Comparison of ENCODE assay signal across 7 mouse cellular contexts in the genomic region with DNA sequence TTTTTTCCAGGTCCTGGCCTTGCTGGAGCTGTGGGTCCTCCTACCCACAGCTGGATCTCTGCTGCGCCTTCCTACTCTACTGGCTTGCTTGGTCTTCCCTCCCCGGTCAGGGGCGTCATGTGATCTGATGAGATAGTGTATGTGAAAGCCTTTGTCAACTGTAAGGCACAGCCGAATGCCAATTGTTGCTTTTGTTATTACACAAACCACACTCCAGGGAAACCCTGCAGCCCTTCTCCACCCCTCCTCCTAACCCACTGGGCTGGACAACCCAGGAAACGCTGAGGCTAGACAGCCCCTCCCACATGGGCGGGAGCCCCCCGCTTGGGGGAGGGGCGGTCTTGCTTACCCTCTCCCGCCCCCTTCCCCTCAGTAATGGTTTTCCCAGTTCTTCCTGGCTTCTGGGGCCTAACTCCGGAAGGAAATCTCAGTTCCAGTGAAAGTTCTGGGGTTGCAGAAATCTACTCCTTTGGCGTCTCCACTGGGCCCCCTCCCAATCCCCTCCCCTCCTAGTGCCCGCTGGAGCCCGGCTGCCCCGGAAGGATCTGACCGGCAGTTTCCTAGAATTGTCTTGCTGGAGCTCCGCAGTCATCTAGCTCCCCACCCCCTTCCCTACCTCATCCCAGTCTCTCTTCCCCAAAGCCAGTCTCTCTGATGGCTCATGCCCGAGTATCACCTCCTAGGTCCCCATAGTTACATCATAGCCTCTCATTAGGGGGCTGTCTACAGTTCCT. TPM values are rescaled to one million over a fixed set of nuclear protein-coding genes. Genes with fewer than 3 reads are reported as not detected.
DNase-seq lines count a peak whose midpoint lies in the region; ATAC-seq lines count a peak whose summit lies in the region.

No protein-coding gene starts in this region.

- peak; percentile 88 for DNase-seq in adrenal gland, adult 8-10 months
- DNase-seq in embryo, embryonic 11 days, result peak; percentile 97
- peak; percentile 85 for DNase-seq in gonadal fat pad, adult 2 months (ENCODE audit: low read depth)
- peak; percentile 59 to 62 for DNase-seq in left cerebral cortex, postnatal 14 days (ENCODE audit: low spot score in 2 of 2)
- DNase-seq in right cerebral cortex, postnatal 4 days, result peak; percentile 80

- H3K4me1 ChIP-seq in intestine, embryonic 15.5 days (replicated peaks), result peaks cover 23% of the 10 kb centered on the region

- under 1% methylated on average over 17 of the region's 17 CpGs for WGBS in intestine, embryonic 15.5 days

- intact Hi-C loops in left cerebral cortex, postnatal 14 days (cut with DNase I), result no loop called here

- H3K27ac ChIP-seq in intestine, embryonic 15.5 days, result peak overlapping the region; percentile 93

- H3K9ac ChIP-seq in intestine, embryonic 15.5 days, result peak overlapping the region; percentile 14; the same call in 1 of the 2 replicates

- peak; percentile 95 for ATAC-seq in intestine, embryonic 15.5 days
- peak; percentile 87 for ATAC-seq in megakaryocyte progenitor cell, adult 5-6 weeks (replicated peaks; ENCODE audit: poor library complexity)

- no peaks in the 10 kb centered on the region for H3K9me3 ChIP-seq in intestine, embryonic 15.5 days

- peak overlapping the region; percentile 55 for H3K4me2 ChIP-seq in intestine, embryonic 15.5 days (replicated peaks)

- no peaks in the 10 kb centered on the region for H3K27me3 ChIP-seq in intestine, embryonic 15.5 days (replicated peaks)

- H3K36me3 ChIP-seq in intestine, embryonic 15.5 days, result no peaks in the 10 kb centered on the region

- H3K4me3 ChIP-seq in intestine, embryonic 15.5 days (replicated peaks), result peak overlapping the region; percentile 22

RNA-seq across cellular contexts. Expression of gene Ints3, which starts 13.1 kb away (rescaled TPM):
- 100 to 1,000 TPM; 107 to 119 (median 110) TPM for total RNA-seq in adrenal gland, adult 8-10 months (2022)
- polyA plus RNA-seq in gonadal fat pad, adult 2 months (2012; rRNA removed), result 30.2 and 36.5 TPM in 2 replicates
- 28.6 and 29.8 TPM in 2 replicates for polyA plus RNA-seq in intestine, embryonic 15.5 days (2015; fragmentation: Nextera tagmentation; extraction: Ambion mirVana)
- total RNA-seq in left cerebral cortex, postnatal 14 days (2021), result 10 to 100 TPM; 61.4 to 65.3 TPM
- total RNA-seq in megakaryocyte progenitor cell, adult 5-6 weeks (2015), result 17.5 and 20.2 TPM in 2 replicates
- total RNA-seq in megakaryocyte progenitor cell, adult 5-6 weeks (2017), result 21.6 and 24.7 TPM in 2 replicates

RNA-seq across cellular contexts. Expression of gene Npr1, which starts 19.1 kb away (rescaled TPM):
- total RNA-seq in adrenal gland, adult 8-10 months (2022), result 100 to 1,000 TPM; 316 to 460 (median 368) TPM
- polyA plus RNA-seq in gonadal fat pad, adult 2 months (2012; rRNA removed), result 49.7 and 51.1 TPM in 2 replicates
- polyA plus RNA-seq in intestine, embryonic 15.5 days (2015; fragmentation: Nextera tagmentation; extraction: Ambion mirVana), result 5.7 and 6.2 TPM in 2 replicates
- 1 to 10 TPM; 3.4 TPM for total RNA-seq in left cerebral cortex, postnatal 14 days (2021)
- not detected in 2 replicates for total RNA-seq in megakaryocyte progenitor cell, adult 5-6 weeks (2015)
- total RNA-seq in megakaryocyte progenitor cell, adult 5-6 weeks (2017), result not detected in 2 replicates

RNA-seq across cellular contexts. Expression of gene Ilf2, which starts 29.4 kb away (rescaled TPM):
- 10 to 100 TPM; 58.9 to 75.2 (median 67.3) TPM for total RNA-seq in adrenal gland, adult 8-10 months (2022)
- polyA plus RNA-seq in gonadal fat pad, adult 2 months (2012; rRNA removed), result 30.6 and 34.0 TPM in 2 replicates
- 146 and 157 TPM in 2 replicates for polyA plus RNA-seq in intestine, embryonic 15.5 days (2015; fragmentation: Nextera tagmentation; extraction: Ambion mirVana)
- 10 to 100 TPM; 88.9 to 91.5 TPM for total RNA-seq in left cerebral cortex, postnatal 14 days (2021)
- total RNA-seq in megakaryocyte progenitor cell, adult 5-6 weeks (2015), result 120 and 136 TPM in 2 replicates
- total RNA-seq in megakaryocyte progenitor cell, adult 5-6 weeks (2017), result 204 and 227 TPM in 2 replicates

RNA-seq across cellular contexts. Expression of gene Snapin, which starts 44.3 kb away (rescaled TPM):
- total RNA-seq in adrenal gland, adult 8-10 months (2022), result 100 to 1,000 TPM in 1 of 4 experiments, 10 to 100 TPM in 3; 73.3 to 105 (median 83.4) TPM
- polyA plus RNA-seq in gonadal fat pad, adult 2 months (2012; rRNA removed), result 38.3 and 41.3 TPM in 2 replicates
- polyA plus RNA-seq in intestine, embryonic 15.5 days (2015; fragmentation: Nextera tagmentation; extraction: Ambion mirVana), result 69.8 and 74.0 TPM in 2 replicates
- total RNA-seq in left cerebral cortex, postnatal 14 days (2021), result 10 to 100 TPM; 44.6 to 50.7 TPM
- 41.2 and 42.1 TPM in 2 replicates for total RNA-seq in megakaryocyte progenitor cell, adult 5-6 weeks (2015)
- total RNA-seq in megakaryocyte progenitor cell, adult 5-6 weeks (2017), result 32.3 and 45.0 TPM in 2 replicates

RNA-seq across cellular contexts. Expression of gene Slc27a3, which starts 56.8 kb away (rescaled TPM):
- 100 to 1,000 TPM; 132 to 297 (median 196) TPM for total RNA-seq in adrenal gland, adult 8-10 months (2022)
- 7.4 and 9.4 TPM in 2 replicates for polyA plus RNA-seq in gonadal fat pad, adult 2 months (2012; rRNA removed)
- 10.6 and 12.4 TPM in 2 replicates for polyA plus RNA-seq in intestine, embryonic 15.5 days (2015; fragmentation: Nextera tagmentation; extraction: Ambion mirVana)
- total RNA-seq in left cerebral cortex, postnatal 14 days (2021), result 1 to 10 TPM; 5.1 to 6.2 TPM
- total RNA-seq in megakaryocyte progenitor cell, adult 5-6 weeks (2015), result 0.17 and 0.32 TPM in 2 replicates
- total RNA-seq in megakaryocyte progenitor cell, adult 5-6 weeks (2017), result 0.27 and 0.83 TPM in 2 replicates

Comparison
In these comparisons a context has a peak if more than half of its experiments do, and no peak if none do; other contexts are left out.
1. Peak in every context shown above with its lines: DNase-seq, ATAC-seq, H3K4me3 ChIP-seq and H3K27ac ChIP-seq.
2. RNA of gene Npr1, which starts 19.1 kb away (total RNA-seq): 316 to 460 TPM in adrenal gland, adult 8-10 months; 3.4 TPM in left cerebral cortex, postnatal 14 days and not detected in megakaryocyte progenitor cell, adult 5-6 weeks; every median in the first group is over 10 times any median in the second.